Mouse (Mus musculus) CH12.LX (cell line): ENCODE measurements around the gene Usp5. TPM values are rescaled to one million over a fixed set of nuclear protein-coding genes. Genes with fewer than 3 reads are reported as not detected.

Experiments
- DNase-seq: peaks from one replicate; pipeline ENCODE4 v3.0.0-alpha.2; 2013; ENCODE audit errors: extremely low read depth
- H3K27ac ChIP-seq: 2 replicates; pipeline ENCODE4 v1.5.1; 2012; ENCODE audit warnings: low read depth, mild to moderate bottlenecking, control low read depth, moderate library complexity; ENCODE audit not compliant: insufficient read depth
- H3K27me3 ChIP-seq: replicated peaks from 2 replicates; pipeline ENCODE3; 2012; ENCODE audit warnings: inconsistent platforms
- H3K36me3 ChIP-seq, 2 experiments: replicated peaks in 1 of 2; 2 replicates each; pipeline versions ENCODE3 to v1.6.1; 2012; ENCODE audit warnings: inconsistent platforms in 1 of 2, low read length in 1 of 2, mild to moderate bottlenecking in 1 of 2, mixed read lengths in 1 of 2, moderate library complexity in 1 of 2; ENCODE audit not compliant: control insufficient read depth in 1 of 2, insufficient read depth in 1 of 2
- H3K4me1 ChIP-seq, 2 experiments: 2 replicates each; pipeline ENCODE4 v1.6.1; 2012; ENCODE audit warnings: inconsistent platforms in 1 of 2, moderate library complexity in 1 of 2; ENCODE audit not compliant: insufficient read depth in 2 of 2, control insufficient read depth in 1 of 2
- H3K4me2 ChIP-seq: 2 replicates; pipeline ENCODE4 v1.6.1; 2012; ENCODE audit warnings: low read depth, mild to moderate bottlenecking, control low read depth; ENCODE audit not compliant: poor library complexity, insufficient read depth, severe bottlenecking
- H3K4me3 ChIP-seq, 3 experiments: fragments of 150-350 bp in 1 of 3; sonication (generic) in 1 of 3; replicated peaks in 1 of 3; 2 replicates each; pipeline versions ENCODE3 to v1.5.1; 2011 to 2012; ENCODE audit warnings: low read depth in 2 of 3, low read length in 2 of 3, mild to moderate bottlenecking in 2 of 3, moderate library complexity in 2 of 3, control low read depth in 1 of 3, improper control_type of control experiment in 1 of 3, inconsistent platforms in 1 of 3, mixed read lengths in 1 of 3; ENCODE audit not compliant: poor library complexity in 1 of 3
- H3K79me2 ChIP-seq: replicated peaks from 2 replicates; pipeline ENCODE4 v1.6.1; 2012; ENCODE audit warnings: mild to moderate bottlenecking, moderate library complexity; ENCODE audit not compliant: control insufficient read depth, poor library complexity, insufficient read depth, severe bottlenecking; ENCODE audit errors: extremely low read depth
- H3K9ac ChIP-seq: 2 replicates; pipeline ENCODE4 v1.6.1; 2012; ENCODE audit warnings: low read depth, mild to moderate bottlenecking, control low read depth, moderate library complexity; ENCODE audit not compliant: insufficient read depth
- H3K9me3 ChIP-seq: replicated peaks from 2 replicates; pipeline ENCODE3; 2012; ENCODE audit warnings: low read length, inconsistent platforms, mixed read lengths
- CHD1 ChIP-seq: IDR thresholded peaks from 2 replicates; pipeline ENCODE4 v1.6.1; 2012; ENCODE audit warnings: low read depth, low read length, improper control_type of control experiment, inconsistent platforms
- CHD2 ChIP-seq: IDR thresholded peaks from 2 replicates; pipeline ENCODE4 v1.6.1; 2011; ENCODE audit warnings: low read length, improper control_type of control experiment
- E2F4 ChIP-seq: IDR thresholded peaks from 2 replicates; pipeline ENCODE4 v1.6.1; 2011; ENCODE audit warnings: low read depth, low read length, improper control_type of control experiment; ENCODE audit not compliant: insufficient replicate concordance
- ELF1 ChIP-seq: IDR thresholded peaks from 2 replicates; pipeline ENCODE4 v1.6.1; 2014; ENCODE audit warnings: low read depth, mild to moderate bottlenecking, inconsistent platforms, low read length, improper control_type of control experiment
- ETS1 ChIP-seq: conservative IDR thresholded peaks from 2 replicates; pipeline ENCODE4 v1.6.1; 2012; ENCODE audit warnings: low read depth, mild to moderate bottlenecking, inconsistent platforms, low read length, improper control_type of control experiment, moderate library complexity
- GABPA ChIP-seq: IDR thresholded peaks from 2 replicates; pipeline ENCODE4 v1.6.1; 2012; ENCODE audit warnings: low read depth, low read length, improper control_type of control experiment, inconsistent platforms; ENCODE audit not compliant: insufficient replicate concordance
- MAZ ChIP-seq: IDR thresholded peaks from 2 replicates; pipeline ENCODE4 v1.6.1; 2012; ENCODE audit warnings: low read depth, mild to moderate bottlenecking, inconsistent platforms, low read length, improper control_type of control experiment, moderate library complexity
- NRF1 ChIP-seq: IDR thresholded peaks from 2 replicates; pipeline ENCODE4 v1.6.1; 2014; ENCODE audit warnings: low read depth, mild to moderate bottlenecking, inconsistent platforms, low read length, improper control_type of control experiment, moderate library complexity
- POLR2A ChIP-seq: IDR thresholded peaks from 2 replicates; pipeline ENCODE4 v1.6.1; 2011; ENCODE audit warnings: low read depth, mild to moderate bottlenecking, improper control_type of control experiment, low read length
- SIN3A ChIP-seq: IDR thresholded peaks from 2 replicates; pipeline ENCODE4 v1.6.1; 2012; ENCODE audit warnings: low read length, improper control_type of control experiment, inconsistent platforms
- SMC3 ChIP-seq: IDR thresholded peaks from 2 replicates; pipeline ENCODE4 v1.6.1; 2011; ENCODE audit warnings: low read depth, low read length, improper control_type of control experiment
- ZC3H11A ChIP-seq: IDR thresholded peaks from 2 replicates; pipeline ENCODE4 v1.6.1; 2012; ENCODE audit warnings: low read depth, mild to moderate bottlenecking, inconsistent platforms, low read length, improper control_type of control experiment
- ZMIZ1 ChIP-seq: IDR thresholded peaks from 2 replicates; pipeline ENCODE4 v1.6.1; 2012; ENCODE audit warnings: low read depth, mild to moderate bottlenecking, inconsistent platforms, low read length, improper control_type of control experiment
- ZNF384 ChIP-seq: IDR thresholded peaks from 2 replicates; pipeline ENCODE4 v1.6.1; 2012; ENCODE audit warnings: low read depth, low read length, improper control_type of control experiment, inconsistent platforms
- dilution Hi-C: fragments of 300-500 bp; cut with MboI; formaldehyde crosslinking; loops from 2 replicates; pipeline ENCODE4 v1.14.3; 2020; ENCODE audit warnings: low sequenced_read_pairs; ENCODE audit not compliant: extremely low pct_unique_long_range_greater_than_20kb, extremely low pct_ligation_motif_present
- in situ Hi-C: fragments of 300-500 bp; cut with MboI; formaldehyde crosslinking; loops from 3 replicates; pipeline ENCODE4 v1.14.3; 2019; ENCODE audit warnings: low sequenced_read_pairs, low pct_ligation_motif_present, low pct_unique_long_range_greater_than_20kb, mixed read lengths
- polyA plus RNA-seq: library from polyadenylated mRNA; unstranded; fragments of >175 nt; gene quantifications from 2 replicates; pipeline ENCODE4 v1.2.1, GENCODE M21; 2012; ENCODE audit warnings: low read depth; ENCODE audit not compliant: insufficient read length
- total RNA-seq, 2 experiments: library from RNA; depleted of rRNA; stranded (reverse); fragments of 300-350 nt in 1 of 2; fragments of >200 nt in 1 of 2; gene quantifications; 2 replicates each; pipeline ENCODE4 v1.2.3; 2012 to 2014

Gene Usp5
- total and polyA plus RNA-seq, 3 experiments = 79.8 to 107 (median 103) TPM

- TF ChIP-seq ZC3H11A = no peak
Observed at GRCm38 (mm10) chr6:124769101-124769765, 60.1 kb downstream of the Usp5 start, which contains the start of gene Eno2 (continued).

GRCm38 (mm10) chr6:124768704-124769044, 60.6 kb downstream of the Usp5 start:
- peak; percentile 39 for DNase-seq
- no peaks in the 10 kb centered on the region for H3K9me3 ChIP-seq
- peak overlapping the region; percentile 80 for H3K4me2 ChIP-seq
- dilution Hi-C loops = no loop called here
- H3K9ac ChIP-seq = peak overlapping the region; percentile 86
- in situ Hi-C loops = no loop called here
- TF ChIP-seq CHD1 (no peak), CHD2 (no peak; the same call in 1 of the 2 replicates), E2F4 (no peak), SIN3A (0 out of 2 replicates have a peak, but pooled peaks have one; percentile 26), MAZ (no peak)
- TF ChIP-seq, all 38 proteins: peak for 1
- Histone ChIP-seq H3K27me3 (peaks cover 13% of the 10 kb centered on the region), H3K4me1 (peaks cover 7 to 33% of the 10 kb centered on the region in 2 experiments), H3K4me3 (peak overlapping the region; percentile 67 to 98 (median 88)), H3K36me3 (peaks cover 20 to 37% of the 10 kb centered on the region in 2 experiments), H3K27ac (peak overlapping the region; percentile 76; the same call in 1 of the 2 replicates), H3K79me2 (no peaks in the 10 kb centered on the region)

GRCm38 (mm10) chr6:124767920-124768703, 61.2 kb downstream of the Usp5 start:
- no peaks in the 10 kb centered on the region for H3K9me3 ChIP-seq
- in situ Hi-C loops = no loop called here
- peak overlapping the region; percentile 67 to 98 (median 88) for H3K4me3 ChIP-seq
- dilution Hi-C loops = no loop called here
- DNase-seq = peak; percentile 89
- peak overlapping the region; percentile 86 for H3K9ac ChIP-seq
- peaks cover 10% of the 10 kb centered on the region for H3K27me3 ChIP-seq
- H3K27ac ChIP-seq = peak overlapping the region; percentile 76
- H3K4me1 ChIP-seq = peaks cover 7 to 33% of the 10 kb centered on the region in 2 experiments
- H3K36me3 ChIP-seq = peaks cover 21 to 42% of the 10 kb centered on the region in 2 experiments
- H3K4me2 ChIP-seq = peak overlapping the region; percentile 80
- no peaks in the 10 kb centered on the region for H3K79me2 ChIP-seq
- TF ChIP-seq SIN3A (0 out of 2 replicates have a peak, but pooled peaks have one; percentile 28), ETS1 (peak; percentile 35), MAZ (peak; percentile 82), NRF1 (peak; percentile 30; the same call in 1 of the 2 replicates), SMC3 (no peak), CHD2 (peak; percentile 43; the same call in 1 of the 2 replicates), POLR2A (no peak), GABPA (no peak), ZNF384 (no peak), ELF1 (peak; percentile 30; the same call in 1 of the 2 replicates), ZMIZ1 (peak; percentile 26; the same call in 1 of the 2 replicates)
- TF ChIP-seq, all 38 proteins: peak for 7
